Mouse (Mus musculus): ENCODE data around the gene Armcx3. TPM values are rescaled to one million over a fixed set of nuclear protein-coding genes. Genes with fewer than 3 reads are reported as not detected.
"Not testable (repeated sequence)": the region's sequence is repeated elsewhere in the genome, so short reads cannot be mapped to it uniquely, and the experiment has no call there.

The Armcx3 gene
- total RNA-seq (2021) = 10 to 100 TPM; 78.1 to 85.7 TPM

GRCm38 (mm10) chrX:134756434-134757292 is at the start of gene Armcx3:
Gene Armcx3 (plus strand): TSS chrX:134756595.
- peak; percentile 13 to 34 for DNase-seq (ENCODE audit: extremely low spot score in 1 of 2, low spot score in 1 of 2)

GRCm38 (mm10) chrX:134716863-134717262 is 39.5 kb upstream of the Armcx3 start:
- DNase-seq (ENCODE audit: extremely low spot score in 1 of 2, low spot score in 1 of 2) = no peak

GRCm38 (mm10) chrX:134717752-134718308 is 38.6 kb upstream of the Armcx3 start, which contains the start of gene Armcx1:
Gene Armcx1 (plus strand): TSS chrX:134717963.
- DNase-seq (ENCODE audit: extremely low spot score in 1 of 2, low spot score in 1 of 2) = peak; percentile 31 to 43

DNA sequence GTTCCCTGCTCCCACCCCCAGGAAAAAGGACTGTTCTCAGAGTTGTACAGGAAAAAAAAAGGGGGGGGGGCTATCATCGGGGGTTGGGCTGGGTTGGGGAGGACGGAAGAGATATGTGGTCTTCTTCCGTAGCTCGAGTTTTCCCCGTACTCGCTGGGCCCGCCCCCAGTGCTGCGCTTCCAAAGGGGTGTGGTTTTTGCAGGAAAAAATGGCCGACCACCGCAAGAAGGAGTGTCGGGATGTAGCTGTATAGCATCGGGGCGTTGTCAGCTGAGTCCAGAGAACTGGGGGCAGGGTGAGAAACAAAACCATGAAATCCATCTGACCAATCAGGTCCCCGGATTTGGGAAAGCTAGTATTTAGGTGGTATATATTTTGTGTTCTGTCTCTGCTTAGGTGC is 37.9 kb upstream of the Armcx3 start:
- DNase-seq (ENCODE audit: extremely low spot score in 1 of 2, low spot score in 1 of 2) = peak; percentile 17 to 33

- DNase-seq (ENCODE audit: extremely low spot score in 1 of 2, low spot score in 1 of 2) = not testable (repeated sequence)
Measured at GRCm38 (mm10) chrX:134723762-134724161, 32.6 kb upstream of the Armcx3 start.

- no peak for DNase-seq (ENCODE audit: extremely low spot score in 1 of 2, low spot score in 1 of 2)
Measured at GRCm38 (mm10) chrX:134729778-134730177, 26.6 kb upstream of the Armcx3 start.

DNA sequence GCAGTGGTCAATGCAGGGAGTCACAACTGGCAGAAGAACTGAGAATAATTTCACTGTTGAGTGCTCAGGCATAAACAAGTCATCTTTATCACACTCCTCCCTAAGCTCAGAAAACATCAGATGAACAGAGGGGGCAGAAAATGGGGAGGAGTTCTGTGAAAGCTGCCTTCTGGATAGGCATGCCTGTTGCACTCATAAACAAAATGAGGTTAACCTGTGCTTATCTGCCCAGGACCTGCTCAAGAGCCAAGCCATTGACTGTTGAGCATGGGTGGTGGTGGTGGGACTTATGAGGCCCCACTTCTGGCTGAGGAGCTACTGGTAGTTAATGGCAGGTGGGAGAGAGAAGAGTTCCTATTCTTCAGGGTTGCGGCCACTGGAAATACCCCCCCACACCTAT is 18.6 kb upstream of the Armcx3 start:
- DNase-seq (ENCODE audit: extremely low spot score in 1 of 2, low spot score in 1 of 2) = no peak

DNA sequence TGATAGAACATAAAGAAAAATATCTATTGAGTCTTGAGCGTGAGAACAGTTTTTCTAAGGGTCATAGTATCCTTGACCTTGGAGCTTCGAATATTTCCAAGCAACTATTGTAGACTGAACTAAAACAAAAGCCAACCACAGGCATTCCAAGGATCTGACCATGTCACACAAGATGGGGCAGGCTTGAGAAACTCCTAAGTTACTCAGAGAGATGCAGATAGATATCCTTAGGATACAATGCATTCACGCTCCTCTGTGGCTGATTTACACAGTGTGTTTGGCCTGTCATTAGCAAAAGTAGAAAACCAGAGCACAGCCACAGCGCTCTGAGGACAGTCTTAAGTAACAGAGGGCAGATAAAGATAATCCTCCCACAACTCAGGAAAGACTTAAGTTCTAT is 17.2 kb upstream of the Armcx3 start:
- DNase-seq (ENCODE audit: extremely low spot score in 1 of 2, low spot score in 1 of 2) = no peak

GRCm38 (mm10) chrX:134741862-134742261 is 14.5 kb upstream of the Armcx3 start:
- no peak for DNase-seq (ENCODE audit: extremely low spot score in 1 of 2, low spot score in 1 of 2)

GRCm38 (mm10) chrX:134746459-134746858 is 9.9 kb upstream of the Armcx3 start:
- peak in 1 of 2 experiments; percentile 24 for DNase-seq (ENCODE audit: extremely low spot score in 1 of 2, low spot score in 1 of 2)

DNA sequence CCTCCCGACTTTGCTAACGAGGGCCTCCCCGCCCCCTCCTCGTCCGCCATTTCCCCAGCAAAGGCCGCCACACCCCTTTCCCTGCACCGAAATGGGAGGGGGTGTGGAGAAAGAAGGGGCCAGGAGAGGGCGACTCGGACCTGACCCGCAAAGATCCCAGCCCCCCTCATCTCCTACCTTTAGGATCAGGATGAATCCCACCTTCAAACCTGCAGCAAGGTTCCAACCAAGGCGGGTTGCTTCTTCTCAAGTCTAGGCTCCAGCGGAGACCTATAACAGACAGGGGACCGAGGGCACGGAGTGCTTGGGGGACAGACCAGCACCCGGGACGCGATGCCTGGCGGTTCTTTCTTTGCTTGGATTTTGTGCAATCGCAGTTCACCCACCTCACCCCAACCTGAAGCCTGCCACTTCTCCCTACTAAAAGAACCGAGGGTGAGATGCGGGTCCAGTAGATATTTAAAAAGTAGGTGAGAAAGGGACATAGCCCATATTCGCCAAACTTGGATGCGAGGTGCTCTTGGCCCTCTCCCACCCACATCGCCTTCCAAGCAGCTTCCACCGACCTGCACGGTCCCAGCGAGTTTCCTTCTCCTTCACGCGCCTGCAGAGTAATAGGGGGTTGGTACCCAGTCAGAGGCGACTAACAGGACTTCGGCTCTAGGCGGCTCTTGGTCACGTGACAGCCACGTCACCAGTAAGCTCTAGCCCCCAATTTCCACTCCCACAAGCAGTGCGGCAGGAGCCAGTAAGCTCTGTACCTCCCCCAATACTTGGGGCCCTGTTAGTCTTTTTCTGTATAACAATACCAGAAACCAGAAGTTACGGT is 5.4 kb upstream of the Armcx3 start, which contains the start of gene Armcx6:
Gene Armcx6, minus strand, starts transcription at position 654 of the 829 bp plus-strand sequence.
- DNase-seq (ENCODE audit: extremely low spot score in 1 of 2, low spot score in 1 of 2) = peak in 1 of 2 experiments; percentile 47

DNA sequence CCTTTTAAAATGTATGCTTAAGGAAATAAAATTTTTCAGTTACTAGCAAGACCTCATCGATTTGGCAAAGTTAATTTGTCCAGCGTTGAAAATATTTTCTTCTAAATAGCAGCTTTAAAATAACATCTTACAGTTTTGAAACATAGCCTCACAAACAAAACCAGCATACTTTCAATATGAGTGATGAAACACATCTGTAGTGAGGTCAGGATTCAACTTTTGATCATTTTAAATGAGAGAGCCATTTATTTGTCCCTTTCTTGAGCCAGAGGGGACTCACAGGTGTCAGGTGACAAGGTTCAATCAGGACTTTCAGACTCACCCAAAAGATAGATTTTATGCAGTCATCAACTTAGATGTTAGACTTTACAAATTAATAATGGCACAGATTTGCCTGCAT is 4.5 kb upstream of the Armcx3 start:
- DNase-seq (ENCODE audit: extremely low spot score in 1 of 2, low spot score in 1 of 2) = no peak

GRCm38 (mm10) chrX:134752584-134752983 is 3.8 kb upstream of the Armcx3 start:
- DNase-seq (ENCODE audit: extremely low spot score in 1 of 2, low spot score in 1 of 2) = no peak

- no peak for DNase-seq (ENCODE audit: extremely low spot score in 1 of 2, low spot score in 1 of 2)
Measured at GRCm38 (mm10) chrX:134757293-134757995, 1.0 kb downstream of the Armcx3 start.

- DNase-seq (ENCODE audit: extremely low spot score in 1 of 2, low spot score in 1 of 2) = not testable (repeated sequence)
Measured at GRCm38 (mm10) chrX:134763428-134764198, 7.2 kb downstream of the Armcx3 start.

GRCm38 (mm10) chrX:134787728-134788127 is 31.3 kb downstream of the Armcx3 start:
- no peak for DNase-seq (ENCODE audit: extremely low spot score in 1 of 2, low spot score in 1 of 2)

DNA sequence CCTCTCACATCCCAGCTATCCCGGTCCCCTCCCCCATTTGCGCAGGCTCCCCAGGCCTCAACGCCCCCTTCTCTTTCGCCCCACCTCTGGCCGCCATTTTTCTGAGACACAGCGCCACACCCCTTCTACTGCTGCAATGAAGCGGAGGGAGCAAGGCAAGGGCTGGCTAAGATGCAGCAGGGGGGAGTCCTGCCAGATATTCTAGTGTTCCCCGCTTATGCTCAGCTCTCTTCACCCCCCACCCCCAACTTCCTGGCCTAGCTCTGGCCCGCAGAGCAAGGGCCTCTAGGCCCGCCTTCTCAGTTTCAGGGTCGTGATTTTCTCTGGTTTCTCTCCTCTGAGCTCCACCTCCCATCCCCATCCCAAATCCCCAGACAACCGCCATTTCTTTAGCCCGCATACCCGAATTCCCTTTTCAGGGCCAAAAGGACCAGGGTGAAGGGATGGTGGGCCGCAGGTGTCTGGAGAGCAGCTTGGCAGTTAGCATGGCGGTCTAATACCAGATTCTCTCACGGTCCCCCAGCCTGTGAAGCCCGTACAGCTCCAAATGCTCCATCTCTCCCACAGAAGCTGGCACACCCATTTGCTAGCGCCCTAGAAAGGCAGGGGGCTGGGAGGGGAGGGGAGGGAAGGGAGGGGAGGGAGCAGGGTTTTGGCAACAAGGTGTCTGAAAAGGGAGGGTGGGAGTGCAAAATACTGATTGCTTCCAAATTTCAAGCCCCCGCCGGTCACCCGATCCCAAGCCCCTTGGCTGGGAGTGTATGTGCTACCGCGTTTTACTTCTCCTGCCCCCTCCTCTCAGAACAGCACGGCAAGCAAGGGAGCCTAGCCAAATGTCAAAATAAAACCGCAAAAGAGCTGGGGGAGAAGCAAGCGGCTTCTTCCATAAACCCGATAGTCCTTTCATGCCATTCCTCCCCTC is 51.7 kb downstream of the Armcx3 start:
- peak; percentile 17 to 23 for DNase-seq (ENCODE audit: extremely low spot score in 1 of 2, low spot score in 1 of 2)

GRCm38 (mm10) chrX:134808755-134809224 is 52.4 kb downstream of the Armcx3 start, which contains the start of gene Armcx2:
Gene Armcx2 (minus strand): TSS chrX:134809221.
- DNase-seq (ENCODE audit: extremely low spot score in 1 of 2, low spot score in 1 of 2) = peak; percentile 31 to 37
